Mouse (Mus musculus) intestine, postnatal 0 days (tissue): Measurements from ENCODE around the gene Itga10. TPM values are rescaled to one million over a fixed set of nuclear protein-coding genes. Genes with fewer than 3 reads are reported as not detected.

Experiments
- ATAC-seq: fragments of 200-750 bp; cut with Nextera tagmentation; 2 replicates; pipeline ENCODE4 v1.8.0; 2017; ENCODE audit warnings: mild to moderate bottlenecking, moderate TSS enrichment, moderate library complexity
- H3K27ac ChIP-seq: fragments of 300-500 bp; sonication (generic); 2 replicates; pipeline ENCODE4 v1.5.1; 2014; ENCODE audit warnings: mild to moderate bottlenecking, low read depth, low read length, moderate library complexity
- H3K27me3 ChIP-seq: fragments of 300-500 bp; sonication (generic); replicated peaks from 2 replicates; pipeline ENCODE4 v1.6.1; 2014; ENCODE audit warnings: low read length, mixed read lengths; ENCODE audit not compliant: control insufficient read depth, insufficient read depth
- H3K36me3 ChIP-seq: fragments of 300-500 bp; sonication (generic); 2 replicates; pipeline ENCODE4 v1.6.1; 2014; ENCODE audit warnings: mild to moderate bottlenecking, moderate library complexity; ENCODE audit not compliant: control insufficient read depth, insufficient read depth
- H3K4me1 ChIP-seq: fragments of 300-500 bp; sonication (generic); replicated peaks from 2 replicates; pipeline ENCODE4 v1.6.1; 2014; ENCODE audit warnings: antibody characterized with exemption, low read length, mixed read lengths; ENCODE audit not compliant: control insufficient read depth, insufficient read depth
- H3K4me2 ChIP-seq: fragments of 300-500 bp; sonication (generic); replicated peaks from 2 replicates; pipeline ENCODE4 v1.6.1; 2014; ENCODE audit warnings: low read depth, mild to moderate bottlenecking, moderate library complexity
- H3K4me3 ChIP-seq: fragments of 300-500 bp; sonication (generic); 2 replicates; pipeline ENCODE4 v1.5.1; 2014; ENCODE audit warnings: low read depth, low read length
- H3K9ac ChIP-seq: fragments of 300-500 bp; sonication (generic); 2 replicates; pipeline ENCODE4 v1.6.1; 2014; ENCODE audit warnings: mild to moderate bottlenecking, low read depth, low read length
- H3K9me3 ChIP-seq: fragments of 300-500 bp; sonication (generic); 2 replicates; pipeline ENCODE4 v1.6.1; 2016; ENCODE audit warnings: mixed run types; ENCODE audit not compliant: control insufficient read depth
- CTCF ChIP-seq: sonication (generic); IDR thresholded peaks from 2 replicates; pipeline ENCODE4 v1.5.1; 2016; ENCODE audit warnings: low read depth, mild to moderate bottlenecking, control low read depth, antibody characterized with exemption, moderate library complexity
- WGBS: fragments of 180-500 bp; shearing (Covaris S2); extraction: QIAGEN DNeasy Blood & Tissue Kit; methylation state at CpG from one replicate; pipeline ENCODE4 v1.1.7; 2014; 5-methylcytosine and 5-hydroxymethylcytosine counted together
- polyA plus RNA-seq: library from polyadenylated mRNA; unstranded; fragments of >200 nt; fragmentation: Nextera tagmentation; extraction: Ambion mirVana; gene quantifications from 2 replicates; pipeline ENCODE4 v1.2.1, GENCODE M21; 2015

Gene Itga10
- polyA plus RNA-seq, 1 experiment from 2014 or later, result 0.17 TPM

DNA sequence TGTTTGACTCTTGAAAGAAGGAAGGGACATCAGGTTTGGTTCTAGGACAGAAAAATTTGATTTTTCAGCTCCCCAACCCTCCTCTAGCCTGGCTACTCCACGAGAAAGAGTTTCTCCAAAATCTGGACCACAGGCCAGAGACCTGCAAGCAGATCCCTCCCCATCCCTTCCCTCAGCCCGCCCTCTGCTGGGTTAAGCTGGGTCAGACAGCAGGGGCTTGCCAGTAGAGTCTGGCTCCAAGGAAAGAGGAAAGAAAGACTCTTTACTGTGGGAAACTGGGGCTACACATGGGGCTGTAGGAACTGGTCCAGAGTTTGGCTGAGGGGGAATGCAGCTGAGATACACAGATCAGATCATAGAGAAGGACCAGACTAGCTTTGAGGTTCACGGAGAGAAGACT, 47.1 kb downstream of the Itga10 start:
- peak; percentile 61 for TF ChIP-seq CTCF
- ATAC-seq, result no peak
- Histone ChIP-seq H3K27me3 (no peaks in the 10 kb centered on the region), H3K4me1 (no peaks in the 10 kb centered on the region), H3K4me2 (no peak overlapping the region), H3K9me3 (no peaks in the 10 kb centered on the region), H3K27ac (no peak overlapping the region), H3K9ac (no peak overlapping the region), H3K36me3 (no peaks in the 10 kb centered on the region), H3K4me3 (no peak overlapping the region)
- 36% methylated on average over 3 of the region's 3 CpGs for WGBS

DNA sequence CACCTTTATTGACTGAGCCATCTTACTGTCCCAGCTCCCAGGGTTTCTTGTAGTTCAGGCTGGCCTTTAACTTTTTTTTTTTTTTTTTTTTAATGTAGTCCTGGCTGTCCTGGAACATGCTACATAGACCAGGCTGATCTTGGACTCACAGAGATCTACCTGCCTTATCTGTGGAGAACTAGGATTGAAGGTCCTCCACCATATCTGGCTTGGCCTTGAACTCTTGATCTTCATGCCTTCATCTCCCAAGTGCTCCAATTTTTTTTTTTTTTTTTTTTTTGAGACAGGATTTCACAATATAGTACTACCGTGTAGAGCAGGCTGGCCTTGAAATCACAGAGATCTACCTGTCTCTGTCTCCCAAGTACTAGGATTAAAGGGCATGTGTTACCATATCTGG, 48.2 kb downstream of the Itga10 start:
- Histone ChIP-seq H3K4me2 (no peak overlapping the region), H3K4me1 (no peaks in the 10 kb centered on the region), H3K9me3 (no peaks in the 10 kb centered on the region), H3K36me3 (no peaks in the 10 kb centered on the region), H3K27ac (no peak overlapping the region), H3K4me3 (no peak overlapping the region), H3K27me3 (no peaks in the 10 kb centered on the region), H3K9ac (no peak overlapping the region)
- 48% methylated on average over 1 of the region's 1 CpGs for WGBS
- TF ChIP-seq CTCF, result no peak
- no peak for ATAC-seq

DNA sequence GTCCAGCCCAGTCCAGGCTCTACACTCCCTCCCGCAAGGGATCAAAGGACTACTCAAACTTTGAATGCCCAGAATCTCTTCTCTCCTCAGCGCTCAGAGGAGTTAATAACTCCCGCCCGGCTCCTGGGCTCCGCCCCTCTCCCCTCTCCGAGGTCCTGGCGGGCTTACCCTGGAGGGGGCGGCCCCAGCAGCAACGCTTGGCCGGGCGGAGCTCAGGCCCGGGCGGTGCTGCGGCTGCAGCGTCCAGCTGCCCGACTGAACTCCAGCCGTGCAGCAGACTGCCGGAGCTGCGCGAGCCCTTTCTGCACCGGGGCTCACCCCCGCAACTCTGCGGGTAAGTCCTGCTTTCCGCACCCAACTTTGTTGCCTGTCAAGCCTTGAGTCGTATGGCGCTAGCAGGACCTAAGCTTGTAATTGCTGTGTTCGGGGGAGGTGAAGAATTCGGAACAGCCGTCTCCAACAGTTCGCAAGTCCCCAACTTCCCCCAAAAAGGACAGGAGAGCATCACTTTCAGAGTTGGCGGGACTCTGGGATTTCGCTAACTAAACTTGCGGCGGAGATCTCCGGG, 50.9 kb downstream of the Itga10 start, which contains the start of gene Pias3:
TSS of gene Pias3 (plus strand) at position 187 of the 568 bp plus-strand sequence.
- H3K9me3 ChIP-seq, result no peaks in the 10 kb centered on the region
- H3K36me3 ChIP-seq, result peaks cover 16% of the 10 kb centered on the region
- no peaks in the 10 kb centered on the region for H3K4me1 ChIP-seq
- H3K27ac ChIP-seq, result peak within 1 kb of the TSS; percentile 90
- TF ChIP-seq CTCF, result no peak
- H3K9ac ChIP-seq, result peak within 1 kb of the TSS; percentile 68
- peak within 1 kb of the TSS; percentile 98 for H3K4me3 ChIP-seq
- ATAC-seq, result peak; percentile 78
- no peaks in the 10 kb centered on the region for H3K27me3 ChIP-seq
- WGBS, result under 1% methylated on average over 35 of the region's 35 CpGs
- peak within 1 kb of the TSS; percentile 89 for H3K4me2 ChIP-seq

DNA sequence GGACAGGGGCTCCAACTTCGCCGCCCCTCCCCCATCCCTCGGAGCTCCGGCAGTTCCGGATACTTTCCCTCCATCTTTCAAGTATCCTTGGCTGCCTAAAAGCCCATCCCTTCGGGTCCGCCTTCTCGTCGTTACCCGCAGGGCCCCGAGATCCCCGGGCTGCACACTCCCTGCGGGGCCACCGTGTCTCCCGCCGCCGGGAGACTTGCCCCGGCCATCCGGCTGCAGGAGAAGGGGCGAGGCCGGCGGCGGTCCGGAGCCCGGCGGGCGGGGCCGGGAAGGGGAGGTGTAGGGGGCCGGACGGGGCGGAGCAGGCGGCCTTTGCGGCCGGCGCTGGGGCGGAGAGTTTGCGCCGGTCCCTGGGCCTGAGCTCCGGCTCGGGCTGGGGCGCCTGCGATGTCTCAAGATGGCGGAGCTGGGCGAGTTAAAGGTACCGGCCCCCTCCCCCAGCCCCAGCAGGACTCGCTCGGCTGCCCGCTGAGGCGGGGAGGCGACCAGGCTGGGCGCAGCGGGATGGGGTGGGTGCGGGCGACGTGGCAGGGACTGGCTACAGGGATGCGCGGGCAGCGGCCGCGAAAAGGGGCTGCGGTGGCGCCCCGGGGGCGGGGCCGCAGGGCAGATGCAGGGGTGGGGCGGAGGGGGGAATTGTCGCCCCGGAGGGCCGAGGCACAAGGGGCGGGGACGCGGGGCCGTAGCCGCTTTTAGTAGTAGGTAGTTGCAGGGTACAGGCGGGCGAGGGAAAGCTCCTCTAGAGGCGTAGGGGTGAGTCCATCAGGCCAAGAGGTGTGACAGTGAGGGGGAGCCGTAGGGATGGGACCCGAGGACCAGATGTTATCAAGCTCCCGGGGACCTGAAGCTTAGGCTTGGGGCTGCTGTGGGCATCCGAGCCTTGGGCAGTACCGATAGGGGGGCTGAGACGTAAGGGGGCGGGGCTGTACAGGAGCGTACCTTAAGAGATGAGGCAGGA, 51.7 kb downstream of the Itga10 start:
- ATAC-seq, result peak; percentile 92
- peak overlapping the region; percentile 98 for H3K4me3 ChIP-seq
- peak overlapping the region; percentile 90 for H3K27ac ChIP-seq
- no peaks in the 10 kb centered on the region for H3K4me1 ChIP-seq
- no peaks in the 10 kb centered on the region for H3K27me3 ChIP-seq
- no peaks in the 10 kb centered on the region for H3K9me3 ChIP-seq
- WGBS, result under 1% methylated on average over 84 of the region's 85 CpGs
- no peak for TF ChIP-seq CTCF
- H3K9ac ChIP-seq, result peak overlapping the region; percentile 68
- H3K4me2 ChIP-seq, result peak overlapping the region; percentile 89
- H3K36me3 ChIP-seq, result peaks cover 23% of the 10 kb centered on the region

DNA sequence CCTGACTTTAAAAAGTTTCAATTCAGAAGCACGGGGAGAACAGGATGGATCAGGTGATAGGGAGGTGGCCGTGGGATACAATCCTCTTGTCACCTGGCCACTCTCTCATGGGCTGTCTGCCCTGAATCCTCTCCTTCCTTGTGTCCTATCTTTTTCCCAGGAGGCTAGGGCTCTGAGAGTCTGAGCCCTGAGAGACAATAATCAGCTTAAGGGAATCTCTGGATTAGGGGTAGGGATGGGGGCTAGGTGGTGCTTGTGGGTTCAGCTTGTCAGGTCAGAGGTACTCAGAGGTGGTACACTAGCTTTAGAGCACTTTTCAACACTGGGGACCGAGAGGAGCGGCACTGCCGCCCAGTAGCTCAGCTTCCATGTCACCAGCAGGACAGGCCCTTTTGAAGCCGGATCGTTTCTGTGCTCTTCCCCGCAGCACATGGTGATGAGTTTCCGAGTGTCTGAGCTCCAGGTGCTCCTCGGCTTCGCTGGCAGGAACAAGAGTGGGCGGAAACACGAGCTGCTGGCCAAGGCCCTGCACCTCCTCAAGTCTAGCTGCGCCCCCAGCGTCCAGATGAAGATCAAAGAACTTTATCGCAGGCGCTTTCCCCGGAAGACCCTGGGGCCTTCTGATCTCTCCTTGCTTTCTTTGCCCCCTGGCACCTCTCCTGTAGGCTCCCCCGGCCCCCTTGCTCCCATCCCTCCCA, 53.8 kb downstream of the Itga10 start:
- H3K9ac ChIP-seq, result no peak overlapping the region
- H3K9me3 ChIP-seq, result no peaks in the 10 kb centered on the region
- WGBS, result 63% methylated on average over 19 of the region's 19 CpGs
- no peaks in the 10 kb centered on the region for H3K4me1 ChIP-seq
- no peak for ATAC-seq
- no peak overlapping the region for H3K27ac ChIP-seq
- H3K36me3 ChIP-seq, result peaks cover 41% of the 10 kb centered on the region
- no peak for TF ChIP-seq CTCF
- H3K4me2 ChIP-seq, result no peak overlapping the region
- no peaks in the 10 kb centered on the region for H3K27me3 ChIP-seq
- H3K4me3 ChIP-seq, result no peak overlapping the region

DNA sequence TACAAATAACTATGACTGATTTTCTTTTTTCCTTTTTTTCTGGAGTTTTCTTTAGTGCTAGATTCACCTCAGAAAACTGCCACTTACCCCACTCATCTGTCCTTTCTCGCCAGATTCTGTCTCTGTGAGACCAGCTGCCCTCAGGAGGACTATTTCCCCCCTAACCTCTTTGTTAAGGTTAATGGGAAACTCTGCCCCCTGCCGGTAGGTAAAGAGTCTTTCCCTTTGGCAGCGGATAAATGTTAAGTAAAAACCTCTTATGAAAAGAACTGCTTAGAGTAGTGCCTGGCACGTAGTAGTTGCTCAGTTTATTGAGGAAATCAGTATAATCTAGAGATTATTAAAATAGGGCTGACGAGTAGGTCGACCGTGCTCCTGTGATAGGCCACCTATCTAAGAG, 55.0 kb downstream of the Itga10 start:
- no peaks in the 10 kb centered on the region for H3K9me3 ChIP-seq
- peaks cover 52% of the 10 kb centered on the region for H3K36me3 ChIP-seq
- TF ChIP-seq CTCF, result peak; percentile 68
- no peaks in the 10 kb centered on the region for H3K27me3 ChIP-seq
- no peak overlapping the region for H3K27ac ChIP-seq
- H3K9ac ChIP-seq, result no peak overlapping the region
- no peak overlapping the region for H3K4me2 ChIP-seq
- no peak overlapping the region for H3K4me3 ChIP-seq
- ATAC-seq, result no peak
- no peaks in the 10 kb centered on the region for H3K4me1 ChIP-seq
- WGBS, result 54% methylated on average over 7 of the region's 7 CpGs
